Mouse (Mus musculus) cerebral cortex, adult 2 months (tissue): ENCODE measurements around the gene Mrpl18.

Source experiments
- WGBS: fragments of 180-500 bp; shearing (Covaris S2); methylation state at CpG from one replicate; pipeline ENCODE4 v1.1.7; 2018; 5-methylcytosine and 5-hydroxymethylcytosine counted together

Gene Mrpl18

DNA sequence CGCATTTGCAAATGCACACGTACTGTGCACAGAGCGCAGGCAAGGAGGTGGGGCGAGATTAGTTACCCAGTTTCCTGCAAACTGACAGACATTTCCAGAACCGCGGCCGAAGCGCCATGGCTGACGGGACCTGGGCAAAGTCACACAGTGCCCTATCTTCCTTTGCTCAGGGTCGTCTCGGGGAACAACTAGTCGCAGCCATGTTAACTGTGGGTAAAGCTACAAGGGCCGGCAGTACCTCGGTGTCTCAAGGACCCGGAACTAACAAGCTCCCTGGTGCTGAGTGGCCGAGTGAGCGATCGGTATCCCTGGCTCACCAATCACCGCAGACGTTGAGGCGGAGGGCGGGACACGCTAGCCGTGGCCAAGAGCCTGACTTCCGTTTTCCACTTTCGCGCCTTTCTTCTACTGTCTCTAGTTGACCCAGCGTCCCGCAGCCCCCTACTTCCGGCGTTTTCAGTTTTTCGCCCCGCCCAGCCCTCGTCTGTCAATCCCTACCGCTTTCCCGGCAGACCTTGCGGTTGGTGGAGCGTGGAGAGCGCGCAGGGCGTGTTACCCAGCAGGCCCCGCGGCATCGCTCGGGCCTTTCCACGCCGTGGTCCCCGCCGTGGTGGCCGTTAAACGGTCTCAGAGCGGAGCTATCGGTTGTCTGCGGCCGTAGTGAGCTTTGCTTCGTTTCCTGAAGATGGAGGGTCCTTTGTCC, at the start of gene Mrpl18:
Gene Mrpl18, minus strand, starts transcription at position 465 of the 703 bp plus-strand sequence.
- under 1% methylated on average over 56 of the region's 56 CpGs for WGBS

DNA sequence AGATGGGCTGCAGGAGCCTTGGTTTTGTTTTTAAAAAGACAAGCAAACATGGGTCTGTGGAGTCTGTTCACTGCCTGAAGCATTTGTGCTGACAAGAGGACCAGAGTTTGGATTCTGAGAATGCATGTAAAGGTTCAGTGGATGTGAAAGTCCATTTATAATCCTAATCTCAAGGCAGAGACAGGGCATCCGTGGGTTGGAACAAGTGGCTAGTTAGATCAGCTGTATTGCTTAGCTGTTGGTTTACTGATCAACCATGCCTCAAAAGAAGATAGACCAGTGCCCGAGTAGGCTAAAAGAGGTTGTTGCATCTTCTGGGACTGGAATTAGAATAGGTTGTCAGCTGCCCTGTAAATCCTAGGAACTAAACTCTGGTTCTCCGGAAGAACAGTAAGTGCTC, 47.3 kb upstream of the Mrpl18 start:
- 87% methylated on average over 3 of the region's 3 CpGs for WGBS

DNA sequence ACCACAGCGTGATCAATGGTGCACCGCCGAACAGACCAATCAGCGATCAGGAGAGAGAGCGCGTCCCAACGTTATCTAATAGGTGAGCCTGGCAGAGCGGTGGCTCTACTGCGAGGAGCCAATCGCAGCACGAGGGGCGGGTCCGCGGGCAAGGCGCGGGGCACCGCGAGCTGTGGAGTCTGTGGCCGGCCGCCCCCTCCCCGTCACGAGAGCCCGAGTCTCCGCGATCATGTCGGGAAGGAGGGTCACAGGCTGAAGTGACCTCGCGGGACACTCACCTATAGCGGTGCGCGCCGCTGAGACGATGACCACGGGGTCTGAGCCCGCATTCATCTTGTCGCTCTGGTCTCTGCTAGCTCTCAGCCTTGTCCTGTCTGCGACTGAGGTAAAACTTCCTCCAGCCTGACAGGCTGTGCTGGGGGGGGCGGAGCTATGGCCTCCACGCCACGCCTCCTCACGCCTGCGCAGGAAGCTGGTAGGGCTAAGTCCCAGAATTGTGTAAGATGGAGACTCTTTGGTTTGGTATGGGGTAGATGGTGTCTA, 44.3 kb upstream of the Mrpl18 start, which contains the start of gene Acat2:
Gene Acat2, minus strand, starts transcription at position 417 of the 543 bp plus-strand sequence.
- under 1% methylated on average over 42 of the region's 42 CpGs for WGBS

DNA sequence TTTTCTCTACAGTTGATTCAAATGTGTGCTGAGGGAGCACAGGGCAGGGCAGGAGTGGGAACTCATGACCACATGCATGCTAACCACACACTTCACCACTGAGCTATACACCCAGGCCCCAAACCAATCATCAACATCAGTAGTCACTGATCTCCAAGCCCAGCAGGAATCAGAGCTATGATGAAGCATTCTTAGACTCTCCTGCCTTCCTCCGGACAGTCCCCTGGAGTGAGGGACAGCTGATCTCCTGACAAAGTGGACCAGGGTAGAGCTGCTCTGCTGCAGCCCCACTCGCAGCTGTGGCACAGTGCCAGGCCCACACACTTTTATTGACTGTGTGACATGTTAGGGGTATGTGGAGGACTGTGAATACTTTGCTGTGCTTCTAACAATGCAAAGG, 43.2 kb upstream of the Mrpl18 start:
- WGBS = 20% methylated on average over 2 of the region's 2 CpGs

DNA sequence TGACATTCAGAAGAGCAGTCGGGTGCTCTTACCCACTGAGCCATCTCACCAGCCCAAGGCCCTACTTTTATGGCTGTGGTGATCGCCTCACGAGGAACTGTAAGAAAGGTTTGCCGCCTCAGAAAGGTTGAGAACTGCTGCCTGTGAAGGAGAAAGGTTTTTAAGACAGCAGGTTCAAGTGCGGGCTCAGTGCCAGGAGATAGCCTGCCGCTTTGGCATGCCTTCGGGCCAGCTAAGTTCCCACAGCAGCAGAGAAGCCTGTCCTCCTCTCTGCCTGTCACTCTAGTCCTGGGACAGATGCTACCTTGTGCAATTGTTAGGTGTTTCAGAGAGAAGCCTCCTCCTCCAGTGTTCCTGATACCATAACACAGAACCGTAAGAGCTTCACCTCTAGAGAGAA, 40.5 kb upstream of the Mrpl18 start:
- WGBS = 82% methylated on average over 8 of the region's 8 CpGs

DNA sequence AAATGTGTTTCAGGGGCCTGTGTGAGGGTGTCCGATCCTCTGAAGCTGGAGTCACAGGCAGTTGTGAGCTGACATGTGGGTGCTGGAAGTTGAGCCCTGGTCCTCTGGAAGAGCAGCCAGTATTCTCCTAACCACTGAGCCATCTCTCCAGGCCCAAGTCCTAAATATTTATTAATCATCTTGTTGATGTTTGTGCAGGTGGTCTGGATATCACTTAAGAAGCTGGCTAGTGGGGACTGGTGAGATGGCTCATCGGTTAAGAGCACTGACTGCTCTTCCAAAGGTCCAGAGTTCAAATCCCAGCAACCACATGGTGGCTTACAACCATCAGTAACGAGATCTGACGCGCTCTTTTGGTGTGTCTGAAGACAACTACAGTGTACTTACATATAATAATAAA, 33.5 kb upstream of the Mrpl18 start:
- 92% methylated on average over 5 of the region's 5 CpGs for WGBS

DNA sequence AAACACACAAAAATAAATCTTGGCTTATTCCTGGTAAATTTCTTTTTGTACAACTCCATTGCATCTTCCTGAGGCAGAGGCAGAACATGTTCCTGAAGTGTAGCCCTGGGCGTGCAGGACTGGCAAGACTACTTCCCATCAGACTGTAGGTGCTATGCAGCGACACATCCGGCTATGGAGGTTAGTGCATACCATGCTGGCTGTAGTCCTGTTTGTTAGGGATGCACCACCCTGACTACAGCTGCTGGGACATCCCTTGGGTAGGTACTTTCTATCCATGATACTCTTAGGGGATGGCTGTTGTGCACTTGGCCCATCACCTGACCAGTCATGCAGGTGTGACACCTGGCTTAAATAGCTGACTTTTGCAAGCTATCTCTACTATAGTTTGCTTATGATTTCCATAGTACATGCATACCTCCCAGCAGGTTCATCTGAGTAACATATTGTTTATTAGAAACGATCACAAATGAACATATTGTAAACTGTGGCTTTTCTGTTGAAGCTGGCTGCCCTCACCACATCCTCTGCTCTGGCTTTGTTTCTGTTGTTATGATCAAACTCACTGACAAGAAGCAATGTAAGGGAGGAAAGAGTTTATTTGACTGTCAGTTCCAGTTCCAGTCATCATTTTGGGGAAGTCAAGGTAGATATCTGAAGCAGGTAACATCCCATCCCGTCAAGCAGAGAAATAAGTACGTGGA, 26.5 kb upstream of the Mrpl18 start:
- WGBS = 88% methylated on average over 6 of the region's 6 CpGs

DNA sequence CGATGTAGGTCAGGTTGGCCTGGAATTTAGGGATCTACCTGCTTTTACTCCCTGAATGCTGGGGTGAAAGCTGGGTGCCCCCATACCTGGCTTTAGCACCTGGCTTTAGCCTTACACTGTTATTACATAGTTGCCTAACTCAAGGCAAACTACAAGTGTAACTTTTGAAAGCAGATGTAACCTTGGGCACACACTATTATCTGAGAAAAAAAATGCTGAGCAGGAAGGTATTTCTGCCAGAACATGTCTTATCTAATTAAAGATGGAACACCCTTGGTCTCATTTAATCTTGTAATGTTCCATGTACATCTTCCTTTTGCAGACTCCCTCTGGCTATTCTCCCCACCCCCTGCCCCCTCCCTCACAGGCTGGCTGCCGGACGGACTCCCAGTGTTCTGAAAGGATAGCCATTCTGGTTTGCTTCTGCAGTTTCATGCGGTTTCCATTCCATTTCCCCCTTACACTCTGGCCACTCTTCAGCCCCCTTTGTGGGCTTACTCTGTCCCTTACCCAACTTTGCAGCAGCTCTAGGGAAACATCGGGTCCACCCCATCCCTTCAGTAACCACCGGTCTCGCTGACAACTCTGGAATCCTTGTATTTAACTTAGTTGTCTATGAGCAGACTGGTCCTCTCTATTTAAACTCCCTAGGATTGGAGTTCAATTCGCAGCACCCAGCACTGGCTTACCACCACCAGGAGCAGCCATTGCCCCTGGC, 25.6 kb upstream of the Mrpl18 start:
- WGBS = 76% methylated on average over 8 of the region's 8 CpGs

DNA sequence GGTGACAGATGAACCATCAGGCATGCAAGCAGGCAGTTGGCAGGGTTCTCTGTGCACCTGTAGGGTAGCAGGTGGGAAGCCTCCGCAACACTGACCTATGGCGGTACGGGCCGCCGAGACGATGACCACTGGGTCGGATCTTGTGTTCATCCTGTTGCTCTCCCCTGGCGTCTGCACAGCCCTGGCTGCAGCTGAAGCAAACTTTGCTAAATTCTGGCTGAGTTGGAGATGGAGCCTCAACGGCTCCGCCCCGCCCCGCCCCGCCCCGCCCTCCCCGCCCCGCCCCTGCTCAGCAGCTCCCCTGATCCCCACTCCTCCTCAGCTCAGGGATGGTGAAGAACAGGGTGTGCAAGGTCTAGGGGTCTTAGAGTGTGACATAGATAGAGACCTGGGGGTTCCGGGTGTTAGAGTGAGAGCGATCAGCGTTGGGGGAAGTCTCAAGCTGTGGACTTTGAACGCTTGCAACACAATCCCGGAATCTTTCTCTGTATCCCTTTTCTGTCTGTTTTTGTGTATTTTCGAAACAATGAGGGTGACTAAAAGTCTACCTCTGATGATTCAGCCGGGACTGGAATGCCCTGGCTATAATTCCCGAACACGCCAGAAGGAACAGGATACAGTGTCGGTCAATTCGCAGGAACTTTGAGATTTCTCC, 24.1 kb upstream of the Mrpl18 start, which contains the start of gene Acat3:
Gene Acat3, minus strand, starts transcription at position 450 of the 655 bp plus-strand sequence.
- 9% methylated on average over 27 of the region's 27 CpGs for WGBS

DNA sequence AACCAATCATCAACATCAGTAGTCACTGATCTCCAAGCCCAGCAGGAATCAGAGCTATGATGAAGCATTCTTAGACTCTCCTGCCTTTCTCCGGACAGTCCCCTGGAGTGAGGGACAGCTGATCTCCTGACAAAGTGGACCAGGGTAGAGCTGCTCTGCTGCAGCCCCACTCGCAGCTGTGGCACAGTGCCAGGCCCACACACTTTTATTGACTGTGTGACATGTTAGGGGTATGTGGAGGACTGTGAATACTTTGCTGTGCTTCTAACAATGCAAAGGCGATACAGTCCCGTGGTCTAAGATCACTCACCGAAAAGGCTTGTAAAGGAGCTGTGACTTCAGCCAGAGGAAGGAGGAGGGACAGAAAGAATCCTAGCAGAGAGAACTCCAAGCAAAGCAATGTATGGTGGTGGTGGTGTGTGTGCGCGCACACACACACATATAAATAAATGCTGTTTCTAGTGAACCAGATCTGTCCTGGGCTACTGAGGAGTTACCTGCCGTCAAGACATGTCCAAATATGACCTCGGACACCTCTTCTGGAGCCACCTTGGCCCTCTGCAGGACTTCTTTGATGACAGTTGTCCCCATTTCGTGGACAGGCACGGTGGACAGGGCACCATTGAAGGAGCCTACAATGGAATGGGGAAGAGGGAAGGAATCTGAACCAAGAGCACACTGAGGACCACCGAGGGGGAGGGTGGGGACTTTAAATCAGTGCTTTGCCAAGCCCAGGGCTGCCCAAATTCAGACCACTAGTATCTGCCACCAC, 23.4 kb upstream of the Mrpl18 start:
- WGBS = 40% methylated on average over 4 of the region's 12 CpGs

DNA sequence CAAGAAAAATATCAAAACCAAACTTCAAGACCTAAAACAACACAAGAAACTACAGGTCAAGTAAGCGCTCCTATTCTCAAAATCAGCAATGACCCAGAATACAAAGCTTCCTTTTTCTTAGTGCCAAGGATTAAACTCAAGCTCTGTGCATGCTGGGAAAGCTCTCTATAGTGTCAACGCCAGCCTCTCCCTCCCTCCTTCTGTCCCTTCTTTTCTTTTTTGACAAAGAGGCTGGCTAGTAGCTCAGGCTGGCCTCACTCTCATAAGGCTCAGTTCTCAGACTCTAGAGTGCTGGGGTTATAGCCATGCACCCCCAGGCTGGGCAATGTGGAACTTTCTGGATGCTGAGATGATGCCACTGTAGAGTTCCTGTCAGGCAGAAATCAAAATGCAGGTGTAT, 21.9 kb upstream of the Mrpl18 start:
- 39% methylated on average over 2 of the region's 2 CpGs for WGBS

DNA sequence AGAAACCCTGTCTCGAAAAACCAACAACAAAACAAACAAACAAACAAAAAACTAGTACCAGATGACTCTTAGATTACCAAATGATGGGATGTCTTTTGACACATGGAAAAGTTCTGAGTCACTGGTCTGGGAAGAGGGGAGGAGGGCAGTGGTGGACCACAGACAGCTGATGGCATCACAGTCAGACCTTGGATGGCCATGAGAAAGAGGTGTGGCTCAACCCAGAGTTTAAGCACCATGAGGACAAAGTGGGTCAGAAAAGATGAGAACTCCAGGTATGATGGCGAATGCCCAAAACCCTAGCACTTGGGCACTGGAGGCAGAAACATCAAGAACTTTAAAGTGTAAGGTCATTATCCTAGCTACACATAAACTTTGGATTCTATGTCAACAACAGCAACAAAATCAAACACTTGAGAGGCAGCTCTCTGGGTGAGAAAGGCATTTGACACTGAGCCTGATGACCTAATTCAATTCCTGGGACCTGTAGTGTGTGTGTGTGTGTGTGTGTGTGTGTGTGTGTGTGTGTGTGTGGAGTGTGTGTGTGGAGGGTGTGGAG, 21.3 kb upstream of the Mrpl18 start:
- 90% methylated on average over 2 of the region's 2 CpGs for WGBS

DNA sequence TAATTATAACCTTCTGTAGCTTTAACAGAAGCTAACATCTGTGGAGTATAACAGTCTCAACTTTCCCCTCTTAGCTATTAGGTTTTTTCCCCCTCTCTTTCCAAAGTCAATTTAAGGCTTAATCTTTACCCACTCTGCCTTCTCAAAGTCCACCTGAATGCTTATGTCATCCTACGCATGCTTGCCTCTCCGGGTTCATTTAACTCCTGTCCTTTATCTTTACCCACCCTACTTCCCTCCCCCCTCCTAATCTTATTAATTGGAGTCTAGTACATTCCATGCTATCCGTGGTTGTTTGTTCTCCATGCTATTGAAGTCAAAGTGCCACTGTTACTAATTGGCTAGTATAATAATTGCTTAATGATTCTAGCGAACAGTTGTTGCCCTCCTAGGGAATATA, 19.6 kb upstream of the Mrpl18 start:
- WGBS = 55% methylated on average over 4 of the region's 4 CpGs

DNA sequence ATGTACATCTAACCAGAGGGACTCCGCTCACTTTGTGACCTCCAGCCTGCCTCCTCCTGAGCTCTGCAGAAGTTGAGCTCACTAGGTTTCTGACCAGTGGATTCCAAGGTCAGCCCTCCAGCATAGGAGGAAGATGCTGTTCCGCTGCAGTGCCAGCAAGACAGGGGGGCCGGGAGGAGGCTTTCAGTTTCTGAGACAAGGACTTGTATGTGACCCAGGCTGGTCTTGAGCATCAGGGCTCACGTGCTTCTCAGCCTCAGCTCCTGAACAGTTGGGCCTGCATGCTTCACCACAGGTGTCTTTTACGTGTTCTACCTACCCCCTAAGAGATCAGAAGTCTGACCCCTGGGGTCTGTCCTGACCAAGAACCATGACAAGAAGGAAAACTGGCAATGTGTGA, 15.4 kb upstream of the Mrpl18 start:
- 91% methylated on average over 5 of the region's 5 CpGs for WGBS

DNA sequence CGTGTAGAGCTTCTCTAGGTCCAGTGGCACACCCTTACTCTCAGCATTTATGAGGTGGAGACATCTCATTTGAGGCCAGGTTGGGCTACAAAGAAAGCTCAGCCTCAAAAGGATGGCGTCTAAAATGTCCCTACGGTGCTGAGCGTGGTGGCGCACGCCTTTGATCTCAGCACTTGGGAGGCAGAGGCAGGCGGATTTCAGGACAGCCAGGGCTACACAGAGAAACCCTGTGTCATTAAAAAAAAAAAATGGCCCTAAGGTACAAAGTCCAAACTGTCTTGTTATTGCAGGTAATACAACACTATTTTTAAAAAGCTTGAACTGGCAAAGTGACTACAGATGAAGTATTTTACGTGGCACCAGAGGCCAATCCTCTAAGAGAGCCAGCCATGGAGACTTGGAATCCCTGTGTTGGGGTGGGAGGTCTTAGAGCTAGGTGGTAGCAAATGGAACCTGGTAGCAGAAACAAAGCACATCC, 9.6 kb upstream of the Mrpl18 start:
- 87% methylated on average over 8 of the region's 8 CpGs for WGBS

DNA sequence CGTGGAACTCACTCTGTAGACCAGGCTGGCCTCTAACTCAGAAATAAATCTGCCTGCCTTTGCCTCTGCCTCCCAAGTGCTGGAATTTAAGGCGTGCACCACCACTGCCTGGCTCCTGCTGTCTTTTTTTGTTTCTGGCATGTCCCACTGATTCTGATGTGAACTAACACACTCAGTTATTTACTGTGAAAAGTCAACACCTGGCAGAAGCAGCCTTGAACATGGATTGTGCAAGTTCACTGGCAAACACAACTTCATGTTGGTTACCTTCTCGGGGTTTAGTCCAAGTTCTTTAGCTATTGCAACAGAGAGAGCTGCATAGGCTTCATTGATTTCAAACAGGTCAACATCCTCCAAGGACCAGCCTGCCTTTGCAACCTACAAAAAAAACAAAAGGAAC, 8.9 kb upstream of the Mrpl18 start:
- 74% methylated on average over 3 of the region's 3 CpGs for WGBS

DNA sequence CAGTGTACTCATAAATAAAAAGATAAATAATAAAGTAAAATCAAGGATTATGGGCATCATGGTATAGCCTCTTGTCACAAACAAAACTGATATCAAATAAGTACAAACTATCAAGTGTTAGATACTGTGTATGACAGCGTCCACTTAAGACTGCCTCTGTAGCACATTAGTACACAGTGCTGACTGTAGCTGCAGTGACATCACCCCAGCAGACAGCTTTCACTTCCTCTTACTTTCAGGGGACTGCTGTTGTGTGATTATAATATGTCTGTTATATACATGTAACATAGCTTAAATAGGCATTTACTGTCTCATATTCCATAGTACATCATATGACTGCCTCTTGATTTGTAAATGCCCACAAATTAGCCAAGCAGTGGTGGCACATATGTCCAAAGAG, 4.9 kb upstream of the Mrpl18 start:
- WGBS = 86% methylated on average over 1 of the region's 1 CpGs

DNA sequence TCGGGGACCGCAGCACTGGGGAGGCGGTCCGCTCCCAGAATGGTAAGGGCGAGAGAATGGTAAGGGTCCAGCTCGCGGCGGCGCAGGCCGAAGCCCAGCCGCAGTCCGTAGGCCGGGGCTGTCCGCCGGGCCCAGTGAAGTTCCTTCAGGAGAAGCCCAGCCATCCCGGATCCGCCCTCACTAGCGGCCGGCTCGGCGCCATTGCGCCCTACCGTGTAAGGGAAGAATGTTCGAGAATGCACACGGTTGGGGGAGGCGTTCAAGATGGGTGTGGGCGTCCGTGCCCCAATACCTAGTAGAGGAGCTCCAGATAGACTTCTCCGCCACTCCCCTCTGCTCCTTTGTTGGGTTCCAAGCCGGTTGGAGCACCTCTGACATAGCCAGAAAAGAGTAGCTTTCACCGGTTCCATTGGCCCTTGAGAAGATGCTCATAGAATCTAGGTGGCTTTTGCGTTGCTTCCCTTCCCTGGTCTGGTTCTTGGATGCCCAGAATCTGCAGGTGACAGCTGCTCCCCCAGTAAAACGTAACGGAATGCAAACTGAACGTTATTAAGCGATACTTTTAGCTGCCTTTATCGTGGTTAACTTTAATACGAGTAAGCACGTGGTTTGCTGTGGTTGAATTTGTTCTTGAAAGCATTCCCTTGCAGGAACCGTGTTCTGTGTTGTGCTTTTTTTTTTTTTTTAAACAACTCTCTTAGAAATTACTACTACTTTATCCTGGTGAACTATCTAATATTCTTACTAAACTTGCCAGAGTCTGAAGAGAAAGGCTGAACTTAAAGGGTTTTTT, 639 bp upstream of the Mrpl18 start:
- under 1% methylated on average over 40 of the region's 40 CpGs for WGBS

DNA sequence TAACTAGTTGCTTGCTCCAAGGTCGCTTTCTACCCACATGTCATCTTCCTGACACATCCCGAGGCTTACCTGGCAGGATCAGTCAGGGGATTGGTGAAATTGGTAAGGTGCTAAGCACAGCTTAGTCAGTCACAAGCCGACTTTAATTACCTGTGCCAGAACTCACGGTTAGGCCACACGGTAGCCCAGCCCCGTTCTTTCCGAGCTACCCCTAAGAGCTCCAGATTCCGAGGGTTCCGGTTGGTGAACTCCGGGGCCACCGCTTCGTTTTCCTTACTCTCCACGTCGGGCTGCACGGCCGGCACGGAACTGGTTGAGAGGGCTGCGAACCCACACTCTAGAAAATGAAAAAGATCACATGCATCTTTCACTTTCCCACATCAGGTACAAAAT, 661 bp downstream of the Mrpl18 start, which contains the start of gene Tcp1:
Gene Tcp1, plus strand, starts transcription at position 214 of the 393 bp plus-strand sequence.
- WGBS = under 1% methylated on average over 18 of the region's 18 CpGs

DNA sequence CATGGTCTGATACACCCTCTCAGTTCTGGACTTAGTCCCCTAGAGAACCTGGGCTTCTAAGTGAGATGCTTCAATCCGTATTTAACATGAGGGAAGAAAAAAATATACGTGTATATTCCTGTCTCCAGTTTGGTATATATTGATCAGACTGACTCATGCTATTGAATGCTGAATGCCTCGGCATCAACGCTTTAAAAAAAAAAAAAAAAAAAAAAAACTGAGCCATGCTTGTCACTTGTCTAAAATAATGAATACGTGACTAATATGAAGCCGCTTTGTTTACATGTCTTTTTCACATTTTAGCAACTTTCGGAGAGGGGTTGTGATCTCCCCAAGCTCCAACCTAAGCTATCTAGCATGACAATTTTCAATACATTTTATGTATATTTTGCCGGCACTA, 5.8 kb downstream of the Mrpl18 start:
- 79% methylated on average over 8 of the region's 8 CpGs for WGBS
